Mouse (Mus musculus) spleen, adult 12 weeks (tissue): ENCODE results near the gene Pola2.
A peak's percentile ranks its signal among the peaks of the same experiment; 100 is the strongest.

ENCODE experiments used
- DNase-seq: peaks from one replicate; pipeline ENCODE4 v3.0.0; 2022; ENCODE audit warnings: low spot score

Pola2 gene

GRCm38 (mm10) chr19:5894002-5894678, 69.9 kb downstream of the Pola2 start, which contains the start of gene Tigd3:
TSS of gene Tigd3 (minus strand) at chr19:5894149.
- peak; percentile 86 for DNase-seq

DNA sequence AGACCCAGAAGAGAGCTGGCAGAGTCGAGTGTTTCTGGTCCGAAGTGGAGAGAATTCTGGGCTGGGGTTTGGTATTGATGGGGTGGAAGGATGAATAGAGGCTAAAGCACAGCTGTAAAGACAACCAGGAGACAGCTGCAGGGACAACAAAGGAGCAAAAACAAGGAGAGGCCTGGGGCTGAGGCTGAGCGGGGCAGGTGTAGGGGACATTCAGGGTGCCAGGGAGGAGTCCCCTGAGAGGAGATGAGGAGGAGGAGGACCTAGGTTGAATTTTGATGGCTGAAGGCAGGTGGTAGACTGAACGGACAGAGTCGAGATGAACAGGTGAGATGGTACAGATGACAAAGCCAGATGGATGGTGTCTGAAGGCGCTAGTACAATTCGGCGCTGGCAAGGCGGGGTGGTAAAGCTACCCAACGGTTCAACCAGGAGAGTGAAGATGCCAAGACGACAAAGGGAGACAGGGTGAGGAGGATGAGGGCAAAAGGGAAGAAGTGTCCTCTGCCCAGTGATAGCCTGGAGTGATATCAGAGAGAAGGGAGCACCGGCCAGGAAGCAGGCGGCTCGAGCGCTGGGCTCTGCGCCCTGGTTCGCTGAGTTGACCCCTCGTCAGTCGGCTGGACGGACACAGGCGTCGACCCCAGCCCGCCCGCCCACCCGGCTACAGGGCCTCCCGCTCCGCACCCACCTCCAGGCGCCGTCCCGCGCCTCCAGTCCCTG, 70.6 kb downstream of the Pola2 start:
- no peak for DNase-seq

DNA sequence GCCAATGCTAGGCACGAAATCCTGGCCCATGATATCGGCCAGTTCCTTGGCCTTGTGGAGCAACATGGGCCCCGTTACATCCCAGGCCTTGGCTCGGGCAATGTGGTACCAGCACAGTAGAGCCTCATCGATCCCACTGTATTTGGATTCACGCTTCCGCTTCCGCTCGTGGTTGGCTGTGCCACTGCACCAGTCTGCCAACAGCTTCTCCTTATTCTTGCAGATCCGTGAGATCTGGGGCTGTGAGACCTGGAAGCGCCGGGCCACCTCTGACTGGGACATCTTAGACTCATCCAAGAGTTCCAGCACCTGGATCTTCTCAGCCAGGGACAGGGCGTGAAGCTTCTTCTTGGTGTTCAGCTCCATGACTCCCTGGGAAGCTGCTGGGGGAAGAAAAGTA, 71.3 kb downstream of the Pola2 start:
- DNase-seq: no peak

- DNase-seq: no peak
Measured at GRCm38 (mm10) chr19:5892262-5892661, 71.7 kb downstream of the Pola2 start.

DNA sequence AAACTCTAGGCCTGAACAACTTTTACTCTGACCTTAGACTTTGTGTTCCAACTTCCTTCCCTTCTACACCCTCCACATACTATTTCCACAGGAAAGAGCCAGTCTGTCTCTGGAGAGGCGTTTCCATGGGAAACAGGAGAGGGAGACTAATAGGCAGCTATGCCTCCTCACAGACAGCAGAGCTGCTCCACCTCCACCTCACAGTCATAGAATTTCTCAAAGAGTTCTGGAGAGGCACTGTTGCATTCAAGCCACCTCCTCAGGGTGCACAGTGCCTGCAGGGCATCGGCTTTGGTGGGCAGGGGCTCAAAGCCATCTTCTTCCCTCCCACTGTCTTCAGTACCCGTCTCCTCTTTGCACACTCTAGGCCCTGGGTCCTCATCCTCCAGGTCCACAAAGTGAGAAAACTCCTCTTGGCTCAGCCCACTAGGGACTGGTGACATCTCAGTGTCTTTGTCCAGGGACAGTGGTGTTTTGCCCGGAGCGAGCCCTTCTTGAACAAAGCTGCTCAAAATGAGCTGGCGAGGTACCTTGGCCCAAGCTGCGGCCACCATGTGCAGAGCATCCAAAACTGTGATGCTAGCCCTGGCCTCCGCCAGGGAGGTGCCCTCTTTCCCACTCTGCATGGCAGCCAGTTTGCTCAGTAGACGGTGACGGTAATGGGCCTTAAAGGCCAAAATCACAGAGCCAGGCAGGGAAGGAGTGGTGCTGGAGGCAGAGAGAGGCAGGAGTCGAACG, 72.3 kb downstream of the Pola2 start:
- no peak for DNase-seq
